Mouse (Mus musculus): Measurements from ENCODE around the gene Areg. TPM values are rescaled to one million over a fixed set of nuclear protein-coding genes. Genes with fewer than 3 reads are reported as not detected.
A peak's percentile ranks its signal among the peaks of the same experiment; 100 is the strongest.

Gene Areg
- polyA plus RNA-seq, 1 experiment from 2014 or later = 0.36 TPM

DNA sequence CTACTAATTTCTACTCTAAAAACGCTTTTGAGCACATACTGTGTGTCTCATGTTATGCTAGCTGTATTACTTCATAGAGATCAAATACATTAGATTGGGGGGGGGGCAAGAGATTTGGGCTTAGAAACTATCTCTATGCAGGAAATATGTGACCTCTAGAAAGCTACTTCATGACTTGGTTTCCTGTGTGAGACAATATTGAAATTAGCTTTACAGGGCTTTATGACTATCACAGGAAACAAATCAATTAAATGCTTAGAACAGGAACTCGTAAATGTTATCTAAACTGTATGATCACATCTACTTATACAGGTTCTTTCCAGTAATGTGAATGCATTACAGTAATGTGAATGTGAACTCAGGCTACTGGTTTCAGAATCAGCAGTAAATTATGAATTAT is 15.3 kb upstream of the Areg start:
- H3K4me2 ChIP-seq = no peak overlapping the region
- no peaks in the 10 kb centered on the region for H3K9me3 ChIP-seq
- 82% methylated on average over 2 of the region's 2 CpGs for WGBS
- H3K27ac ChIP-seq (replicated peaks) = no peak overlapping the region
- no peaks in the 10 kb centered on the region for H3K36me3 ChIP-seq
- no peak overlapping the region for H3K9ac ChIP-seq
- no peak overlapping the region for H3K4me3 ChIP-seq
- ATAC-seq (ENCODE audit: low FRiP score, low read depth) = no peak
- no peaks in the 10 kb centered on the region for H3K4me1 ChIP-seq (replicated peaks)
- H3K27me3 ChIP-seq = no peaks in the 10 kb centered on the region

DNA sequence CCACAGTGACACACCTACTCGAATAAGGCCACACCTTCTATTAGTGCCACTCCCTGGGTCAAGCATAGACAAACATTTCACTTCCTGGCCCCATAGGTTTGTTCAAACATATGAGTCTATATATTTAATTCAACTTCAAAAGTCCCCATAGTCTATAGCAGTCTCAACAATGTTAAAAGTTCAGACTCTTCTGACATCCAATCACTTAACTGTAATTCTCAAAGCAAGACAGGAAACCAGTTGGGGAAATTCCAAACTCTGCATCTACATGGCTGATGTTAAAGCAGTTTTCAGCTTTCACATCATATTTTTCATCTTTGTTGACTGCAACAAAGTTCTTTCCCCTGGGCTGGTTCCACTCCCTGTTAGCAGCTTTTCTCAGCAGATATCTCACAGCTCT is 12.8 kb upstream of the Areg start:
- Histone ChIP-seq H3K4me1 (replicated peaks) (no peaks in the 10 kb centered on the region), H3K27ac (replicated peaks) (no peak overlapping the region), H3K27me3 (no peaks in the 10 kb centered on the region), H3K36me3 (no peaks in the 10 kb centered on the region), H3K9ac (no peak overlapping the region), H3K9me3 (no peaks in the 10 kb centered on the region), H3K4me2 (no peak overlapping the region), H3K4me3 (no peak overlapping the region)
- 93% methylated on average over 1 of the region's 1 CpGs for WGBS
- ATAC-seq (ENCODE audit: low FRiP score, low read depth) = no peak

DNA sequence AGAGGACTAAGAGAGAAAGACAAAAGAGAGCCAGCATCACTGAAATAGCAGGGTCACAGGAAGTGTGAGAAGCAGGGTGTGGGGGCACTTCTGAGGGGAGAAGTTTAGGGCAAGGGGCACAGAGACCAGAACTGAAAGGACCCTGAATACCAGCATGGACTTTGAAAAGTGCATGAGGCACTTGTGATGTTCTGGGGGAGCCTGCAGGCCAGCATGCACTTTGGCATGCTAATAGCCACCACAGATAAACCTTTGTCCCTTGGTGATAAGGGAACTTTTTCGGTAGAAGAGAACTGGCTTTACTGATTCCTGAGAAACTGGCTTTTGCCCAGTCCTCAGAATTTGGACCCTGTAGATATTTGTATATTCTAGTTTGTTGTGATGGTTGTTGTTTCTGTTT is 4.4 kb upstream of the Areg start:
- Histone ChIP-seq H3K4me1 (replicated peaks) (peaks cover 10% of the 10 kb centered on the region), H3K27me3 (peaks cover 9% of the 10 kb centered on the region; the same call in 1 of the 2 replicates), H3K4me3 (no peak overlapping the region), H3K4me2 (no peak overlapping the region), H3K36me3 (no peaks in the 10 kb centered on the region), H3K9ac (no peak overlapping the region), H3K27ac (replicated peaks) (no peak overlapping the region), H3K9me3 (no peaks in the 10 kb centered on the region)
- no peak for ATAC-seq (ENCODE audit: low FRiP score, low read depth)
- 67% methylated on average over 1 of the region's 1 CpGs for WGBS

DNA sequence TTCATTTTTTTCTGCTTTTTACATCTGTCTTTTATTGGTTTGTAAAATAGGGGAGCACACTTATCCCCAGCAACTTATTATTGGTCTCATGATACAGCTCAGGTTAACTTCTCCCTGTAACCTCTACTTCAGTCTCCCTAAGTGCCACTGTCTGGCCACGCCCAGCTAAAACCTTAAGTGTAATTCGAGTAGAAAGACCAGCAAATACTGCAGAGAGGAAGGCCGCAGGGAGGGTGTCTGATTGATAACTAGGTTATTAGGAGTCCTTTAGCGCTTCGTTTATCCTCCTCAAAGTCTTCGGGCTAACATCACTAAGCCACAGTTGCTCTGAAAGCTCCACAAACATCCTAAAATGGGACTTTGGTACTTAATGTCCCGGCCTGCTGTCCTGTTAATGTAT is 429 bp upstream of the Areg start:
- H3K27me3 ChIP-seq = peaks cover 23% of the 10 kb centered on the region
- no peak for ATAC-seq (ENCODE audit: low FRiP score, low read depth)
- no peak overlapping the region for H3K27ac ChIP-seq (replicated peaks)
- 5% methylated on average over 7 of the region's 7 CpGs for WGBS
- peak overlapping the region; percentile 98 for H3K4me2 ChIP-seq
- H3K36me3 ChIP-seq = no peaks in the 10 kb centered on the region
- H3K9ac ChIP-seq = peak overlapping the region; percentile 56; the same call in 1 of the 2 replicates
- H3K4me3 ChIP-seq = peak overlapping the region; percentile 74
- no peaks in the 10 kb centered on the region for H3K9me3 ChIP-seq
- H3K4me1 ChIP-seq (replicated peaks) = peaks cover 10% of the 10 kb centered on the region

DNA sequence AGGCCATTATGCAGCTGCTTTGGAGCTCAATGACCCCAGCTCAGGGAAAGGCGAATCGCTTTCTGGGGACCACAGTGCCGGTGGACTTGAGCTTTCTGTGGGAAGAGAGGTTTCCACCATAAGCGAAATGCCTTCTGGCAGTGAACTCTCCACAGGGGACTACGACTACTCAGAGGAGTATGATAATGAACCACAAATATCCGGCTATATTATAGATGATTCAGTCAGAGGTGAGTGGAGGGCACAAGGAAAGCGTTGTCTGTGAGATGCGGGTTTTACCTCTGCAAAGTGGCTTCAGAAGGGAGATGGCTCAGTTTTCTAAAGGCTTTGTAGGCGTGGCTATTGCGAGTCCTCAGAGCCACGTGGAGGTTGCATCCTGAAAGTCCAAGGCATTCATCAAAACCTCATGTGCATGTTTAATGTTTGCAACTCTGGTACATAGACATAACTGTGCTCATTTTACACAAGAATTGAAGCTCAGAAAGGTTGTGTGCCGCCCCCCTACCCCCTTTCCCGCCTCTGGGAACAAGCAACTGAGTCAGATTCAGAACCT is 1.6 kb downstream of the Areg start:
- WGBS = 41% methylated on average over 13 of the region's 13 CpGs

DNA sequence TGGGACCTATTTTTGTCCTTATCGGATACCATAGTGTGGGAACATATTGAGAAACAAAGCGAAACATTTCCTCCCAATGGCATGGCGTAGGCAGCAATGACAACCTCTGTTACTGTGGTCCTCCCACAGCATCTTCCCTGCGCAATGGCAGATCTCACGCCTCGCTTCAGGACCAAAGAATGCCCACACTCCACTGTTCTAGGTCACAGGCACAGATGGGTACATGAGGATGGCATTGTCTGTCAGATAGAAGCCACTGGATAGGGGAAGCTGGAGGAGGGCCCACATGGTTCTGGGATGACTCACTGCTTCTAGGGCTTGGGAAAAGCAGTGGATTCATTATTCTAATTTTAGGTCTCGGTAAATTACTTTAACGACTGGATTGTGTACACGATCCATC is 5.6 kb downstream of the Areg start:
- peaks cover 2% of the 10 kb centered on the region; the same call in 1 of the 2 replicates for H3K9me3 ChIP-seq
- H3K27me3 ChIP-seq = peaks cover 14% of the 10 kb centered on the region
- ATAC-seq (ENCODE audit: low FRiP score, low read depth) = no peak
- WGBS = 90% methylated on average over 9 of the region's 9 CpGs
- H3K27ac ChIP-seq (replicated peaks) = no peak overlapping the region
- no peak overlapping the region for H3K9ac ChIP-seq
- no peak overlapping the region for H3K4me3 ChIP-seq
- no peak overlapping the region for H3K4me2 ChIP-seq
- H3K4me1 ChIP-seq (replicated peaks) = peaks cover under 1% of the 10 kb centered on the region; the same call in 1 of the 2 replicates
- no peaks in the 10 kb centered on the region for H3K36me3 ChIP-seq

More for the DNA sequence above, 1.6 kb downstream of the Areg start:
- Histone ChIP-seq H3K9me3 (no peaks in the 10 kb centered on the region), H3K4me1 (replicated peaks) (peaks cover 10% of the 10 kb centered on the region), H3K4me2 (no peak overlapping the region), H3K27me3 (peaks cover 23% of the 10 kb centered on the region), H3K4me3 (no peak overlapping the region), H3K9ac (no peak overlapping the region), H3K36me3 (no peaks in the 10 kb centered on the region), H3K27ac (replicated peaks) (no peak overlapping the region)
- no peak for ATAC-seq (ENCODE audit: low FRiP score, low read depth)

DNA sequence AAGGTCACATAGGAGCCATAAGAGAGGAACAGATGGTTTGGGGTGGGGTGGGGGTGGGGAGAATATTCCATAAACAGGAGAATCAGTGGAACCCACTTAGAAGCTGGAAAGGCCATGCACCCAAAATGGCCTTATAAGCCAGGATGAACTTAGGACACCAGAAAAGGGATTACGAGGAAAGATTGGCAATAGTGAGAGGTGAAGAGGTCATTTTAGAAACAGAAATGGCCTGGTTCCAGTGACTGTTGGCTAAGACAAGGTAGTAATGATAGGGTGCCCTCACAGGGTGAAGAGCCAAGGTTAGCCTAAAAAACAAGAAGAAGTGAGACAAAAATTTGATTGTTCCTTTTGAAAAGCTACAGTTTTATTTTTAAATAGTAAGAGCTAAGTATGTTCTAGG is 7.6 kb downstream of the Areg start:
- no peak overlapping the region for H3K4me3 ChIP-seq
- peaks cover 5% of the 10 kb centered on the region; the same call in 1 of the 2 replicates for H3K9me3 ChIP-seq
- no peaks in the 10 kb centered on the region for H3K4me1 ChIP-seq (replicated peaks)
- H3K36me3 ChIP-seq = no peaks in the 10 kb centered on the region
- H3K27me3 ChIP-seq = no peaks in the 10 kb centered on the region
- H3K9ac ChIP-seq = no peak overlapping the region
- no peak overlapping the region for H3K4me2 ChIP-seq
- 85% methylated on average over 1 of the region's 1 CpGs for WGBS
- ATAC-seq (ENCODE audit: low FRiP score, low read depth) = no peak
- no peak overlapping the region for H3K27ac ChIP-seq (replicated peaks)

DNA sequence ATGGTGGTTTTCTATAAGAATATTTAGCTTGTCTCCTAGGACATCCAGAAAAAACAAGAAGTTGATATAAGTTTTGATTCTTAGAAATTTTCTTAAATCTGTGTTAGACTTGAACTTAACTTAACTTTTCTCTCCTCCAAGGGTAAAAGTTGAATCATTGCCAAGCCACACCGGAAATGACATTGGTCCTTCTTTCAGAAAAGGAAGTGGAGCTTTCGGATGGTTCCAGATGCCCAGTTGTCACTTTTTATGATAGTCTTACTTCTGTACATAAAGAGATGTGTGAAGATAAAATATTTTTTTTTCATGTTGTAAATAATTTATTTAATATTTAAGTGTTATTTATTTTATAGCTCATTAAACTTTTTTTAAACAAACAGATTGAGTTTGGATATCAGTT is 8.7 kb downstream of the Areg start:
- Histone ChIP-seq H3K36me3 (no peaks in the 10 kb centered on the region), H3K4me1 (replicated peaks) (no peaks in the 10 kb centered on the region), H3K4me2 (no peak overlapping the region), H3K27me3 (no peaks in the 10 kb centered on the region), H3K9ac (no peak overlapping the region), H3K4me3 (no peak overlapping the region), H3K27ac (replicated peaks) (no peak overlapping the region), H3K9me3 (peaks cover 5% of the 10 kb centered on the region; the same call in 1 of the 2 replicates)
- 92% methylated on average over 2 of the region's 2 CpGs for WGBS
- no peak for ATAC-seq (ENCODE audit: low FRiP score, low read depth)

DNA sequence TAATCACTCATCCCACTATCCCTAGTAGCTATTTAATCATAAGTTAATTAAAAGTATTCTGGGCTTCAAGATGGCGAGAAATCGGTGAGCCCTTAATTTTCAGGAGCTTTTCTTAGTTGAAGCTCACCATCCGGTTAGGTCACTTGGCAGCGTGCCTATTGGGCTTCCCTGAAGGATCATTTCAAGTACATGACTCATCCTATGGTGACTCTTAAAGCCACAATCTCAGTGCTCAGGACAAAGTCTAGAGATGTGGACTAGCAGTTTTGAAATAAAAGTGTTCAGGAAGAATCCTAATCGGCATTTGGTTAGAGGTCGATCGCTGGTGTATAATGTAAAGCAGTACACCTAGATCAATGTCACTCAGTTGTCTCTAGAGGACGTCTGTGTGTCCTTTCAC is 17.3 kb downstream of the Areg start:
- ATAC-seq (ENCODE audit: low FRiP score, low read depth) = no peak
- H3K4me2 ChIP-seq = no peak overlapping the region
- H3K9ac ChIP-seq = no peak overlapping the region
- no peaks in the 10 kb centered on the region for H3K9me3 ChIP-seq
- H3K4me3 ChIP-seq = no peak overlapping the region
- no peaks in the 10 kb centered on the region for H3K27me3 ChIP-seq
- H3K27ac ChIP-seq (replicated peaks) = no peak overlapping the region
- no peaks in the 10 kb centered on the region for H3K4me1 ChIP-seq (replicated peaks)
- WGBS = 88% methylated on average over 8 of the region's 8 CpGs
- H3K36me3 ChIP-seq = no peaks in the 10 kb centered on the region

DNA sequence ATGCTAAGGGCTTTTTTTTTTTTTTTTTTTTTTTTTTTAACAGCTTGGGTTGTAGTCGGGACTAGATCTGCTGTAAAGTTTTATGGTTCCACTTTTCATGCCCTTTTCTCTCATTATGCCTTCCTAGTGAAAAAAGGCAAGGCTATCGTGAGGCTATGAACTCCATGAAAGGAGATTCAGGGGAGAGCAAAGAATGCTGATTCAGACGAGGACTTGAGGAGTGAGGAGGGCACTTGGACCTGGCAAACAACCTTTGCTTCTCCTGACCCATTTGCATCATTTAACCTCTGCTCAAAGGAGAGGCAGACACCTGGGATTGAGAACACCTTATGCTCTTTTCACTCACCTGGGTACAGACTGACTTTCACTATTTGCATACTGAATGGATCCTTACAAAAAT is 17.8 kb downstream of the Areg start:
- ATAC-seq (ENCODE audit: low FRiP score, low read depth) = no peak
- no peak overlapping the region for H3K4me3 ChIP-seq
- 53% methylated on average over 3 of the region's 3 CpGs for WGBS

DNA sequence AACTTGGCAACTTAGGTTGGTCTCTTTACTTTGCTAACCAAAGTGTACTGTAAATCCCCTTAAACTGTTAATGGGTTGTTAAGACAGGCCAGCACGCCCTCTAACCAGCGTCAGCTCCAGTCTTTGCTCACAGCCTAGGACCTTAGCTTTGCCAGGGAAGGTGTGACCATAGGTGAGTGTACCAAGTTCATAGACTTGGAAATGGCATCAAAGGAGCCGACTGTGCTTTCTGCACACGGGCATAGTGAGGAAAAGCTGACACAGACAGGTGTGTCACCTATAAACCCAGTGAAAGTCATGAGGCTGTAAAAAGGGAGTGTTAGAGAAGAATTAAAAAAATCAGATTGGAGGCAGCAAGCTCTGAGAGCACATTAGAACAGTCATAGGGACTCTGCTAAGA is 23.4 kb downstream of the Areg start:
- Histone ChIP-seq H3K27ac (replicated peaks) (no peak overlapping the region), H3K4me2 (no peak overlapping the region), H3K36me3 (no peaks in the 10 kb centered on the region), H3K4me3 (no peak overlapping the region), H3K9me3 (no peaks in the 10 kb centered on the region), H3K4me1 (replicated peaks) (no peaks in the 10 kb centered on the region), H3K27me3 (no peaks in the 10 kb centered on the region), H3K9ac (no peak overlapping the region)
- 88% methylated on average over 4 of the region's 4 CpGs for WGBS
- ATAC-seq (ENCODE audit: low FRiP score, low read depth) = no peak

More for the DNA sequence above, 17.8 kb downstream of the Areg start:
- H3K27ac ChIP-seq (replicated peaks) = no peak overlapping the region
- H3K4me2 ChIP-seq = no peak overlapping the region
- H3K4me1 ChIP-seq (replicated peaks) = no peaks in the 10 kb centered on the region
- H3K27me3 ChIP-seq = no peaks in the 10 kb centered on the region
- H3K9ac ChIP-seq = no peak overlapping the region
- no peaks in the 10 kb centered on the region for H3K9me3 ChIP-seq
- H3K36me3 ChIP-seq = no peaks in the 10 kb centered on the region

DNA sequence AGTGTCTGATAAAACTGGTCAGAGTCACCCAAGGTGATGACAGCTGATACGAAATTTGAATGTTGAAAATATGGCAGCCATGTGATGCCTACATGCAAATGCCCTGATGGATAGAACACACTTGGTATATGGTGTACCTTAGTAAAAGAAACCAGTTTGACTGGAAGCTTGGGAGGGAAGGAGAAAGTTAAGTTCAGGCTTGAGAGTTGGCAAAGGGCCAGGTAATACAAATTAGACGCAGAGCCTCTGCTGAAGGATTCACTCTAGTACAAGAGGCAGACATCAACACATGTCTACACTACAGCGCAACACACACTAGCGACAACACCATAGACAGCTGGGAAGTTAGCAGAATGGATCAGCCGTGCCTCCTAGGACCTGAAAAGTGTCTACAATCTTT is 27.2 kb downstream of the Areg start:
- no peak overlapping the region for H3K27ac ChIP-seq (replicated peaks)
- no peak overlapping the region for H3K9ac ChIP-seq
- H3K4me3 ChIP-seq = no peak overlapping the region
- no peak for ATAC-seq (ENCODE audit: low FRiP score, low read depth)
- no peaks in the 10 kb centered on the region for H3K27me3 ChIP-seq
- no peak overlapping the region for H3K4me2 ChIP-seq
- H3K36me3 ChIP-seq = no peaks in the 10 kb centered on the region
- no peaks in the 10 kb centered on the region for H3K4me1 ChIP-seq (replicated peaks)
- no peaks in the 10 kb centered on the region for H3K9me3 ChIP-seq
- WGBS = 82% methylated on average over 5 of the region's 5 CpGs

DNA sequence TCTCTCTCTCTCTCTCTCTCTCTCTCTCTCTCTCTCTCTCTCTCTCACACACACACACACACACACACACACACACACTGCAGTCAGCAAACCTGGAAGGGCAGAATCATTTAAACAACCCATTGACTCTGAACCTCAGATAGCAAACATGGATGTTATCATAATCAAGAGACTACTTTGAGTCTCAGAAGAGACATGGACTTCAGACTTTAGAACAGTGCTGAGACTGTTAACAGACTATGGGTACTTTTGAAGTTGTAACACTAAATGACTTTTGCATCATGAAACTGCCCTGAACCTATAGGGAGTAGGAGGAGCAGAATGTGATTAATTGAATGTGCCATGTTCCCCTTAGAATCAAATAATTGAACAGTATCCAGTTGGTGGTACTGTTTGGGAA is 37.0 kb downstream of the Areg start:
- Histone ChIP-seq H3K27ac (replicated peaks) (no peak overlapping the region), H3K9ac (no peak overlapping the region), H3K36me3 (no peaks in the 10 kb centered on the region), H3K4me2 (no peak overlapping the region), H3K4me1 (replicated peaks) (no peaks in the 10 kb centered on the region), H3K27me3 (no peaks in the 10 kb centered on the region), H3K4me3 (no peak overlapping the region), H3K9me3 (no peaks in the 10 kb centered on the region)
- ATAC-seq (ENCODE audit: low FRiP score, low read depth) = no peak
